Mouse (Mus musculus) cortical plate, adult 2 months (tissue): Measurements from ENCODE around the gene Mrps23.

Source experiments
- CTCF ChIP-seq: fragments of 200-500 bp; IDR thresholded peaks from 2 replicates; pipeline ENCODE4 v1.5.1; 2011; ENCODE audit warnings: mild to moderate bottlenecking, control low read depth, low read length; ENCODE audit not compliant: insufficient read depth; ENCODE audit errors: extremely low read depth
- POLR2A ChIP-seq: fragments of 200-500 bp; IDR thresholded peaks from 2 replicates; pipeline ENCODE4 v1.6.1; 2011; ENCODE audit warnings: mild to moderate bottlenecking, low read length, control low read depth; ENCODE audit not compliant: insufficient read depth; ENCODE audit errors: extremely low read depth

GRCm38 (mm10) chr11:88165683-88166364, 38.4 kb upstream of the Mrps23 start:
- no peak for TF ChIP-seq POLR2A
- no peak for TF ChIP-seq CTCF
